Mouse (Mus musculus) liver, adult 2 months (tissue): ENCODE data around the gene Gmip. TPM values are rescaled to one million over a fixed set of nuclear protein-coding genes. Genes with fewer than 3 reads are reported as not detected.

ENCODE experiments used
- DNase-seq: peaks from one replicate; pipeline ENCODE4 v3.0.0-alpha.2; 2011; ENCODE audit warnings: low read depth, low spot score; ENCODE audit errors: extremely low read depth
- H3K27ac ChIP-seq: fragments of 200-500 bp; replicated peaks from 2 replicates; pipeline ENCODE4 v1.5.1; 2012; ENCODE audit warnings: low read depth, mild to moderate bottlenecking, control low read depth, inconsistent platforms, low read length; ENCODE audit not compliant: insufficient read depth
- H3K27me3 ChIP-seq: fragments of 200-500 bp; 2 replicates; pipeline ENCODE4 v1.6.1; 2012; ENCODE audit warnings: mild to moderate bottlenecking, moderate library complexity, low read length, inconsistent platforms; ENCODE audit not compliant: control insufficient read depth, insufficient read depth
- H3K36me3 ChIP-seq: fragments of 200-500 bp; 2 replicates; pipeline ENCODE4 v1.6.1; 2012; ENCODE audit warnings: low read length, inconsistent platforms; ENCODE audit not compliant: control insufficient read depth, insufficient read depth
- H3K4me1 ChIP-seq: fragments of 200-500 bp; 2 replicates; pipeline ENCODE4 v1.6.1; 2011; ENCODE audit warnings: low read length; ENCODE audit not compliant: control insufficient read depth, insufficient read depth
- H3K4me3 ChIP-seq: fragments of 200-500 bp; 2 replicates; pipeline ENCODE4 v1.5.1; 2011; ENCODE audit warnings: low read depth, mild to moderate bottlenecking, control low read depth, low read length, moderate library complexity; ENCODE audit not compliant: insufficient read depth
- H3K79me2 ChIP-seq: fragments of 200-500 bp; 2 replicates; pipeline ENCODE4 v1.6.1; 2012; ENCODE audit warnings: inconsistent platforms, mild to moderate bottlenecking, low read length, moderate library complexity; ENCODE audit not compliant: control insufficient read depth, insufficient read depth
- H3K9ac ChIP-seq: fragments of 200-500 bp; 2 replicates; pipeline ENCODE4 v1.6.1; 2012; ENCODE audit warnings: low read depth, mild to moderate bottlenecking, control low read depth, inconsistent platforms, low read length
- CTCF ChIP-seq: fragments of 200-500 bp; IDR thresholded peaks from 2 replicates; pipeline ENCODE4 v1.5.1; 2011; ENCODE audit warnings: low read depth, low read length, control low read depth
- POLR2A ChIP-seq: fragments of 200-500 bp; IDR thresholded peaks from 2 replicates; pipeline ENCODE4 v1.6.1; 2011; ENCODE audit warnings: low read length, control low read depth; ENCODE audit not compliant: insufficient read depth; ENCODE audit errors: extremely low read depth
- WGBS: fragments of 180-500 bp; shearing (Covaris S2); methylation state at CpG from one replicate; pipeline ENCODE4 v1.1.7; 2018; 5-methylcytosine and 5-hydroxymethylcytosine counted together
- polyA plus RNA-seq: library from polyadenylated mRNA; depleted of rRNA; stranded (reverse); fragments of >200 nt; gene quantifications from 2 replicates; pipeline ENCODE4 v1.2.3, GENCODE M21; 2012
- total RNA-seq: library from RNA; depleted of rRNA; stranded (reverse); fragments of >200 nt; gene quantifications from 2 replicates; pipeline ENCODE4 v1.2.3, GENCODE M21; 2014

Gene Gmip
- total and polyA plus RNA-seq, 2 experiments, result 2.2 to 12.6 TPM

- DNase-seq, result peak; percentile 25
- WGBS, result under 1% methylated on average over 48 of the region's 48 CpGs
- Histone ChIP-seq H3K4me3 (peak overlapping the region; percentile 96), H3K27ac (peak overlapping the region; percentile 62), H3K27me3 (no peaks in the 10 kb centered on the region), H3K79me2 (peaks cover 6% of the 10 kb centered on the region), H3K4me1 (0 out of 2 replicates have a peak, but pooled peaks cover 6% of the 10 kb centered on the region), H3K9ac (peak overlapping the region; percentile 96), H3K36me3 (peaks cover 16% of the 10 kb centered on the region; the same call in 1 of the 2 replicates)
- no peak for TF ChIP-seq POLR2A
Observed at GRCm38 (mm10) chr8:69791415-69792068, 16.9 kb upstream of the Gmip start.

- Histone ChIP-seq H3K4me1 (0 out of 2 replicates have a peak, but pooled peaks cover 6% of the 10 kb centered on the region), H3K4me3 (no peak overlapping the region), H3K27ac (no peak overlapping the region), H3K27me3 (no peaks in the 10 kb centered on the region), H3K79me2 (peaks cover 6% of the 10 kb centered on the region), H3K36me3 (peaks cover 24% of the 10 kb centered on the region; the same call in 1 of the 2 replicates), H3K9ac (no peak overlapping the region)
- WGBS, result 89% methylated on average over 4 of the region's 4 CpGs
- DNase-seq, result no peak
- TF ChIP-seq CTCF, result no peak
- TF ChIP-seq POLR2A, result no peak
Observed at GRCm38 (mm10) chr8:69793666-69794065, 14.8 kb upstream of the Gmip start.

DNA sequence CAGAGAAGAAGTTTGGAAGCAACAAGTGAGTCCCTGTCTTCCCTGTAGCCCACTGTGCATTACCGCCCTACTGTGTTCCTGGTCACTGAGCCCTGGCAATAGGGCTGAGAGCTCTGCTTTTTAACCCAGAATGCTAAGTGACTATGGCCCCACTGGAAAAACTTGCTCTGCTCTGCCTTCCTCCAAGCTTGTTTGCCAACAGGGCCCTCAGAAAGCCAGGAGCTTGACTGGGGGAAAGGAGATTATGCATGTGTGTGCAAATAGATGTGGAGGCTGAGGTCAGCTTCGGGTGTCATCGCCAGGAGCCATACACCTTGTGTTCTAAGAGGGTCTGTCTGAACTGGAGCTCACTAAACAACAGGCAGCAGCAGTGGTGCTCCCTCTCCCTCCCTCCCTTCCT lies 14.4 kb upstream of the Gmip start:
- H3K9ac ChIP-seq, result no peak overlapping the region
- no peak for DNase-seq
- TF ChIP-seq CTCF (no peak), POLR2A (no peak)
- 0 out of 2 replicates have a peak, but pooled peaks cover 6% of the 10 kb centered on the region for H3K4me1 ChIP-seq
- H3K79me2 ChIP-seq, result peaks cover 6% of the 10 kb centered on the region
- H3K27ac ChIP-seq, result no peak overlapping the region
- H3K36me3 ChIP-seq, result peaks cover 28% of the 10 kb centered on the region
- no peak overlapping the region for H3K4me3 ChIP-seq
- 91% methylated on average over 3 of the region's 3 CpGs for WGBS
- no peaks in the 10 kb centered on the region for H3K27me3 ChIP-seq

DNA sequence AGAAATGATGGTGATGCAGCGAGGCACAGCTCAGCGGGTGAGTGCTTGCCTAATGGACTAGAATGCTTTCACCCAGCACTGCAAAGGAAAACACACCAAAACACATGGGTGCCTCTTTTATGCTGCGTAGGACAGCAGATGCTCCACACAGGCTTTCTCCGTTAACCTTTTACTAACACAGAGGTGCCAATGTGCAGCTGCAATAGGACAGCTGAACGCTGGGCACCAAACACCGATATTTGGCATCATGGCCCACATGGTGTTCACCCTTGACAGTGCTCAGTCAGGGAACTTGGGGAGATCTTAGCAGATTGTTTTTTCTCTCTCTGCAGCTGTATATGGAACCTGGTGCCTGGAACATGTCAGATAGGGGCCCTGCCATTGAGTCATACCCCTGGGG lies 13.6 kb upstream of the Gmip start:
- H3K36me3 ChIP-seq, result peaks cover 35% of the 10 kb centered on the region
- DNase-seq, result no peak
- no peak for TF ChIP-seq CTCF
- TF ChIP-seq POLR2A, result no peak
- H3K27ac ChIP-seq, result no peak overlapping the region
- H3K4me1 ChIP-seq, result 0 out of 2 replicates have a peak, but pooled peaks cover 6% of the 10 kb centered on the region
- no peak overlapping the region for H3K9ac ChIP-seq
- H3K4me3 ChIP-seq, result no peak overlapping the region
- 95% methylated on average over 6 of the region's 6 CpGs for WGBS
- peaks cover 6% of the 10 kb centered on the region for H3K79me2 ChIP-seq
- no peaks in the 10 kb centered on the region for H3K27me3 ChIP-seq

DNA sequence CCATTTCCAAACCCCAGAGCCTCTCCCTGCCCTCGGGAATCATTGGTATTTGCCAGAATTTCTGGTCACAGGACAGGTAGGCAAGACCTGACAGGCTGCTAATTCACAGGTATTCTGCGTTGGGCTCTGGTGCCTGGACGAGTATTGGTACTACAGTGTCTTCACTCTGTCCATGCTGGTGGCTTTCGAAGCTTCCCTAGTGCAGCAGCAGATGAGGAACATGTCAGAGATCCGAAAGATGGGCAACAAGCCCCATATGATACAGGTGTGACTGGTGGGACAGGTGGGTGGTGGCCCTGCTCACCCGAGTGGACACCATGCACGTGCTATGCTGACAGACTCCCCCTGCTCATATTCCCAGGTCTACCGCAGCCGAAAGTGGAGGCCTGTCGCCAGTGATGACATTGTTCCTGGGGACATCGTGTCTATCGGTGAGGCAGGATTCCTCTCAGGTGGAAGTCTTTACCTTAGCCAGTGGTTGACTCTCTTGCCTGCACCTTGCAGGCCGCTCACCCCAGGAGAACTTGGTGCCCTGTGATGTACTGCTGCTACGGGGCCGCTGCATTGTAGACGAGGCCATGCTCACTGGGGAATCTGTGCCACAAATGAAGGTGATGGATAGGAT lies 11.6 kb upstream of the Gmip start:
- no peak overlapping the region for H3K27ac ChIP-seq
- no peak for TF ChIP-seq POLR2A
- no peak for TF ChIP-seq CTCF
- H3K4me3 ChIP-seq, result no peak overlapping the region
- H3K27me3 ChIP-seq, result no peaks in the 10 kb centered on the region
- no peak for DNase-seq
- WGBS, result 96% methylated on average over 16 of the region's 16 CpGs
- H3K4me1 ChIP-seq, result 0 out of 2 replicates have a peak, but pooled peaks cover 6% of the 10 kb centered on the region
- no peaks in the 10 kb centered on the region for H3K79me2 ChIP-seq
- no peak overlapping the region for H3K9ac ChIP-seq
- H3K36me3 ChIP-seq, result peaks cover 46% of the 10 kb centered on the region

DNA sequence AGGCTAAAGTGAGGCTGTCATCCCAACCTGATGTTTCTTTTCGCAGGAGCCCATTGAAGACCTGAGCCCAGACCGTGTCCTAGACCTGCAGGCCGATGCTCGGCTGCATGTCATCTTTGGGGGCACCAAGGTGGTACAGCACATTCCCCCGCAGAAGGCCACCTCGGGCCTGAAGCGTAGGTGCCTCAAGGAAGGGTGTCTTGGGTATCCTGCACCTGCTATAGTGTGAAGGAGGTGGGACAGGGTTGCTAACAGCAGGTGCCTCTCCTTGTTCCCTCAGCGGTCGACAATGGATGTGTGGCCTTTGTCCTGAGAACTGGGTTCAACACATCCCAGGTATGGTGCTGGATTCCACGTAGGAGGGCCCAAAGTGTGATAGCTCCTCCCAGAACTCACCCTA lies 10.8 kb upstream of the Gmip start:
- no peak for TF ChIP-seq CTCF
- no peak for TF ChIP-seq POLR2A
- Histone ChIP-seq H3K4me1 (0 out of 2 replicates have a peak, but pooled peaks cover 3% of the 10 kb centered on the region), H3K27ac (no peak overlapping the region), H3K27me3 (no peaks in the 10 kb centered on the region), H3K36me3 (peaks cover 54% of the 10 kb centered on the region), H3K9ac (no peak overlapping the region), H3K79me2 (no peaks in the 10 kb centered on the region), H3K4me3 (no peak overlapping the region)
- WGBS, result 94% methylated on average over 10 of the region's 10 CpGs
- no peak for DNase-seq
